Mouse (Mus musculus) E14TG2a.4 (cell line): ENCODE measurements at regions not wholly inside any gene's neighbourhood (a gene's known extent, or its start where the extent isn't known, plus 50 kb on each side); places are given as distances from the start of the nearest gene placed in this dataset.

Experiments
- H3K27me3 ChIP-seq: 2 replicates; pipeline ENCODE4 v1.6.1; 2014; ENCODE audit warnings: low read length, control low read depth; ENCODE audit not compliant: insufficient read depth
- H3K36me3 ChIP-seq: 2 replicates; pipeline ENCODE4 v1.6.1; 2014; ENCODE audit warnings: low read length, control low read depth; ENCODE audit not compliant: insufficient read depth
- H3K4me1 ChIP-seq: replicated peaks from 2 replicates; pipeline ENCODE4 v1.6.1; 2014; ENCODE audit warnings: low read depth, low read length, control low read depth
- H3K4me3 ChIP-seq: replicated peaks from 2 replicates; pipeline ENCODE4 v1.5.1; 2014; ENCODE audit warnings: mild to moderate bottlenecking, low read length
- H3K9me3 ChIP-seq: 2 replicates; pipeline ENCODE4 v1.6.1; 2014; ENCODE audit warnings: low read length, control low read depth
- CTCF ChIP-seq: conservative IDR thresholded peaks from 2 replicates; pipeline ENCODE4 v1.5.1; 2014; ENCODE audit warnings: low read length
- NANOG ChIP-seq: IDR thresholded peaks from 2 replicates; pipeline ENCODE4 v1.6.1; 2014; ENCODE audit warnings: borderline replicate concordance, low read length, mixed read lengths
- POU5F1 ChIP-seq: IDR thresholded peaks from 2 replicates; pipeline ENCODE4 v1.6.1; 2014; ENCODE audit warnings: low read length, borderline replicate concordance

DNA sequence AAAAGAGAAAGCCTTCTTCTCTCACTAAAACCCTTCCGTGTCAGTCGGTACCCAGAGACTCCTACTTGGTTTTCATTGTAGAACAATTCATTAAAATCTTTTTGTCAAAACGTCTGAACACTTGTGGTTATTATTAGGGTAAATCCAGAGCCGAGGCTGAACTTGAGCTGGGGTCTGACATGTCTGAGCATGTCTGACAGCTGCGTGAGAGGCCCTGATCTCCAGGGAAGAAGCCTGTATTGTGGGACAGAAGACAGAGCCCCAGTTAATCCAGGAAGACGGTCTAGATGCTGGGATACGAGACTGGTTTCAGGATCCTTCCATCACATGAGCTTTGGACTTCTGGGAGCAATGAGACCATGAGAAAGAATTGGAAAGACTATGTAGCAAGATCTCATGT is 122.1 kb upstream of the Hes1 start:
- Histone ChIP-seq H3K4me1 (peaks cover 39% of the 10 kb centered on the region), H3K4me3 (no peak overlapping the region), H3K36me3 (no peaks in the 10 kb centered on the region), H3K27me3 (peaks cover 8% of the 10 kb centered on the region; the same call in 1 of the 2 replicates), H3K9me3 (no peaks in the 10 kb centered on the region)
- TF ChIP-seq CTCF: no peak
- TF ChIP-seq POU5F1: no peak
- no peak for TF ChIP-seq NANOG

DNA sequence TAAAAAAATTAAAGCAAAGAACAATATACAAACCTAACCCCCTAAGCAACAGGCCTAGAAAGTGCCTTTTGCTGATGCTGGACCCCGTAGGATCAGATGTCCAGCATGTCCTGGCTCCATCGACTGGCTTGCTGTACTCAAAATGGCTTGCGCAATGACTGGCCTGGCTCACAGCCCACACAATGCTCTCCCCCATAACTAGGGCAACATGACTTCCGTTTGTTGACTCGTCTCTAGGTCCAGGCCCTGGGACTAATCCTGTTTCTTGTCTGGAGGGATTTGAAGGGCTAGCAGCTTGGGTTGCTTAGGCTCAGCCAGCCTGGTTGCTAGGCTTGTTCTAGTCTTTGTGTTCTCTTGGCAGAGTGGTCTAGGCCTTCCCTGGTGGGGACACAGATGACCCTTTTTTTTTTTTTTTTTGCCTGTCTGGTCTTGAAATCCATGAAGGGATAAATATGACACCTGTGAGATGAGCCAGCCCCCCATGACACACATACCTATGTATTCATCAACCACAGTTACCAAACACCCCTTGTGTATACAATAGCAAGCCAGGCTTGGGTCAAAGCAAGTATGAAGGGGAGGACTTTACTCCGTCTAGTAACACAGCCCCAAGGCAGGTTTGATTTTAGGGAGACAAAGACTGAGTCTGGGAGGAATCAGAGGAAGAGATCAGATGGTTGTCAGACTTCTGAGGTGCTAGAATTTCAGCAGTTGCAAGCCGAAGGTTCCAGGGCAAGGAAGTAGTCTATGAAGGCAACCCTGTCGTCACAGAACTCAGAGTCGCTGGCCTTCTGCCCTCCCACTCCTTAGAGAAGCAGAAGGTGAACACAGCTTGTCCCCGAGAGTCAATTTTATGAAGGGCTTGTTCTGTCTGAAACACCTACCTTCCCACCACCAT is 120.0 kb upstream of the Hes1 start:
- H3K4me3 ChIP-seq: no peak overlapping the region
- H3K36me3 ChIP-seq: no peaks in the 10 kb centered on the region
- H3K4me1 ChIP-seq: peaks cover 44% of the 10 kb centered on the region
- TF ChIP-seq CTCF (no peak), POU5F1 (no peak), NANOG (no peak)
- H3K27me3 ChIP-seq: peaks cover 17% of the 10 kb centered on the region
- no peaks in the 10 kb centered on the region for H3K9me3 ChIP-seq

DNA sequence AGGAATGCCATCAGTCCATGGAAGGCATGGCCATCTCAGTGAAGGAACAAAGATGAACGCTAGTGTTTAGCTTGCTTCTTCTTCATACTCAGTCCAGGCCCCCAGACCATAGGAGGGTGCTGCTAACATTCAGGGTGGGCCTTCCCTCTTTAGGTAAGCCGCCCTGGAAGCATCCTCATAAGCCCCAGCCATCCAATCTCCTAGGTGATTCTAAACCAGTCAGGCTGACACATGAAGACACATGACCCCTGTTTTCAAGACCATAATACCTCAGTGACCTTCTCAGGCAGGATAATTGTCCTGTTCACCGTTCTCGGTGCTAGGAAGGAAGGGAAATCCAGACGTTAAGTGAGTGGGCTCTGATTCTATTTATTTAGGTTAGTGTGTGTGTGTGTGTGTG is 119.2 kb upstream of the Hes1 start:
- TF ChIP-seq CTCF: no peak
- TF ChIP-seq NANOG: no peak
- TF ChIP-seq POU5F1: no peak
- Histone ChIP-seq H3K27me3 (peaks cover 17% of the 10 kb centered on the region), H3K4me1 (peaks cover 40% of the 10 kb centered on the region), H3K4me3 (peak overlapping the region; percentile 83; the same call in 1 of the 2 replicates), H3K36me3 (no peaks in the 10 kb centered on the region), H3K9me3 (no peaks in the 10 kb centered on the region)

DNA sequence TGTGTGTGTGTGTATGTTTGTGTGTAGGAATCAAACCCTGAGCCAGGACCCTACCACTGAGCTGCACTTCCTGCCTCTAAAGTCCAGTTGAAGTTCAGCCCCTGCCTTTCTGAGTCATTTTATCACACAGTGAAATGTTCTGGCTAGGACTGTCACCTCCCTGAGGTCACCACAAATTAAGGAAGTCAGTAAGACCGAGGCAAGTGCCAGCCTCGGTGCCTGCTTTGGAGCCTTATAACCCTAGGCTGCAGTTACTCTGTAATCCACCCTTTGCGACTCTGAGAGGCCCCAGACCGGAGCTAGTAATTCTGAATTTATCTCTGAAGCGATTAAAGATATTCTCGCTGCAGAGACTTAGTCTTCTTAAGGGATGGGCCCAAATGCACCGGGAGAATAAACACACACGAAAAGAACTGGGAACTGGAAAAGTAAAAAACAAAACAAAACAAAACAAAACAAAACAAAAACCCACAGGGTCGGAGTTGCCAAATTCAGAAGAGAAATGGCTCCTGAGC is 118.8 kb upstream of the Hes1 start:
- Histone ChIP-seq H3K4me3 (peak overlapping the region; percentile 83), H3K27me3 (peaks cover 17% of the 10 kb centered on the region), H3K36me3 (no peaks in the 10 kb centered on the region), H3K4me1 (peaks cover 40% of the 10 kb centered on the region), H3K9me3 (no peaks in the 10 kb centered on the region)
- TF ChIP-seq POU5F1 (no peak), NANOG (no peak), CTCF (no peak)

DNA sequence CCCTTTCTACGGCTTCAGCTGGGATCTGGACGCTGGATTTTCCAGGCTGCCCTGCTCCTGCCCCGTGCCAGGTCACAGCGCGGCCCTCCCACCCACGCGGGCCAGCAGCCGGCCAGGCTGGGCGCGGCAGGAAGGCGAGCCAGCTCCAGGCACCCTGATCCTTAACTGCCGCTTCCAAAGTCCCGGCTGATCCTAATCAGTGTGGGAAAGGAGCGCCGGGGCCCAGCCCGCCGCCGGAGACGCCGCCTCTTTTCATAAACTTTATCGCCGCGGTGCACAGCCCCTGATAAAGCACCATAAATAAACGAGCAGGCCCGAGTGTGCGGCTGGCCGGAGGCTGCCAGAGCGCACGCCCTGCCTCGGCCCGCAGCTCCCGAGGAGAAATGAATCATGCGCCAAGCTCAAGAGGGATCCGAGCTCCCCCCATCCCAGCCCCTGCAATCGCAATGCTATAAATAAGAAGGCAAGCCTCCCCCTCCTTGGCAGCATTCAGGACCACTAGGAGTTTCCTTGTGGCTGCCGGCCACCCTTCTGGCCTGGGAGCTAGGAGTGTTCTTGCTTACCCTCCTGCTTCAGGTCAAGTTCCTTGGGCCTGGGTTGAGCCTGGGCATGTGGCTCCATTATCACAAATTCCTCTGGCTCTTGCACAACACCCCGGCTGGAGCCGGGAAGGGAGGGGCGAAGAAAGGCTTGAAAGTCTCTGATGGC is 118.1 kb upstream of the Hes1 start:
- Histone ChIP-seq H3K27me3 (peaks cover 17% of the 10 kb centered on the region), H3K9me3 (no peaks in the 10 kb centered on the region), H3K4me1 (peaks cover 42% of the 10 kb centered on the region), H3K4me3 (peak overlapping the region; percentile 83), H3K36me3 (no peaks in the 10 kb centered on the region)
- no peak for TF ChIP-seq NANOG
- no peak for TF ChIP-seq POU5F1
- no peak for TF ChIP-seq CTCF

DNA sequence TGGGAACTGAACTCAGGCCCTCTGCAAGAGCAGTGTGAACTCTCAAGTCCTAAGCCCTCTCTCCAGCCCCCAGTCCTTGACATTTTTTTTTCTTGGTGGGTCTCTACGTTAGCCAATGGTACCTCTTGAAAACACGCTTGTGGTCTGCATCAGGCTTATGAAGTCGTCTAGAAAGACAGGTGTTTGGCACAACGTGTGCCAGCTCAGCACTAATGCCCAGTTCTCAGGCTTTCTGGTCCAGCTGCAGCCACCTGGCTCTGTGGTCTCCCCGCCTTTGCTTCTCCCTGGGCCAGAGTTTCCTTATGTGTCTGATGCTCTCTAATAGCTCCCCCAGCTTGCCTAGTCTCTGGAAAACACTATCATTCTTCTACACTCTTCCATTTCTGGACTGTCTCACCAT is 117.2 kb upstream of the Hes1 start:
- TF ChIP-seq NANOG (no peak), POU5F1 (no peak), CTCF (no peak)
- peaks cover 17% of the 10 kb centered on the region for H3K27me3 ChIP-seq
- peaks cover 42% of the 10 kb centered on the region for H3K4me1 ChIP-seq
- no peaks in the 10 kb centered on the region for H3K36me3 ChIP-seq
- no peaks in the 10 kb centered on the region for H3K9me3 ChIP-seq
- no peak overlapping the region for H3K4me3 ChIP-seq

DNA sequence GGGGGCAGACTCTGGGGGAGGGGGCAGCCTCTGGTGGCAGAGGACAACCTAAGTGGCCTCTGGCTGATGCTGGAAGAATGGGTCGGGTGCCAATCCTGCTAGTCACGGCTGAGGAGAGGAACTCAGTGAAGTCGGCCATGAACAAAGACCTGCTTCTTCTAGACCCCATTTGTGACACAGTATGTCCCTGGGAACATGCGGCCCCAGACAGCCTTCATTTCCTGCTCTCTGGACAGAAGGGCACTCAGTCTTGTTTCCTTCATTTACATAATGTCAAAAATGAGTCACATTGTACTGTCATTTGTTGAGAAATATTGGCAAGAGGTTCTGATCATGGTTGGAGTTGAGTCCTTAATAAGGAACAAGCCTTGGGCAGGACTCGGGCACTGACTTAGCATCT is 116.5 kb upstream of the Hes1 start:
- TF ChIP-seq CTCF (no peak), POU5F1 (no peak), NANOG (no peak)
- H3K27me3 ChIP-seq: peaks cover 19% of the 10 kb centered on the region
- no peaks in the 10 kb centered on the region for H3K36me3 ChIP-seq
- peaks cover 38% of the 10 kb centered on the region for H3K4me1 ChIP-seq
- H3K9me3 ChIP-seq: no peaks in the 10 kb centered on the region
- H3K4me3 ChIP-seq: no peak overlapping the region

DNA sequence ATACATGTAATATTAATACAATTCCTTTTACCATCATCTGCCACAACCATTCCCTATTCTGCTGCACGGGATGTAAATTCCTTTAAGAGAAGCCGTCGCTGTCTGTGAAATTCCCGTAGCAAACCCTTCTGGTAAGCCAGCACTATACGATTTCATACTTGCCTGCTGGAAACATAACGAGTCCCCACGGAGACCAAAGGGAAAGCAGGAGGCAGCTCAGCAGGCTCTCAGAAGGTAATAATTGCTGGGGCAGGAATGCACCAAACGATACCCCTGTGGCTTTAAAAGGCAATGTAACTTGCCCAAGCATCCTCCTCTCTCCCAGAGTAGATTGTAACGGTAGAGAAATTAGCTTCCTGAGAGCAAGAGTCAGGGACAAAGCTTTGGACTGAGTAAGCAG is 114.0 kb upstream of the Hes1 start:
- H3K4me3 ChIP-seq: no peak overlapping the region
- no peaks in the 10 kb centered on the region for H3K9me3 ChIP-seq
- H3K36me3 ChIP-seq: no peaks in the 10 kb centered on the region
- H3K4me1 ChIP-seq: peaks cover 28% of the 10 kb centered on the region
- no peak for TF ChIP-seq CTCF
- TF ChIP-seq POU5F1: no peak
- no peak for TF ChIP-seq NANOG
- H3K27me3 ChIP-seq: peaks cover 20% of the 10 kb centered on the region

DNA sequence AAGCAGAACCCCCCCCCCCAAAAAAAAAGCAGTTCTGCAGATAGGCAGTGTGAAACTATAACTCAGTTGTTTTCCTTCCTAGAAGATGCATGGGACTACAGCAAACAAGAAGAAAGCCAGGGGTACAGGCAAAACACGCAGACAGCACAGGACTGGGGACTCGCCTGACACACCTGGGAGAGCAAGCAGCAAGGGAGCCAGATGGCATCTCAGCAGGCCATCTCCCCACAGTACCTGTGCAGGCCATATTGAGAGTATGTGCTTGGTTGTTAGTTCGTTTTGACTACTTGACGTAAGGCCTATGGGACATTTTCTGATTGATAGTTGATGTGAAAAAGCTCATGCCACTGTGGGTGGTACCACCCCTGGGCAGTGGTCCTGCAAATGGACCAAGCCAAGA is 113.4 kb upstream of the Hes1 start:
- Histone ChIP-seq H3K9me3 (no peaks in the 10 kb centered on the region), H3K4me3 (no peak overlapping the region), H3K27me3 (peaks cover 20% of the 10 kb centered on the region), H3K4me1 (peaks cover 22% of the 10 kb centered on the region), H3K36me3 (no peaks in the 10 kb centered on the region)
- TF ChIP-seq POU5F1 (no peak), NANOG (no peak), CTCF (no peak)
